In genomic region chr4:139950876-139951485, GRCm38 (mm10) we compare ENCODE assay signal across 14 mouse cellular contexts. TPM values are rescaled to one million over a fixed set of nuclear protein-coding genes. Genes with fewer than 3 reads are reported as not detected.
DNase-seq lines count a peak whose midpoint lies in the region; ATAC-seq and TF ChIP-seq lines count a peak whose summit lies in the region.
"Had no signal": no experiment of that assay in that cellular context is flagged by ENCODE, and none has a peak within 500 bp of the region (broad histone marks: within the 10 kb centered on the region; RNA-seq: fewer than 3 reads in every experiment).

No protein-coding gene starts in this region.

- H3K36me3 ChIP-seq in intestine, embryonic 15.5 days: no peaks in the 10 kb centered on the region
- H3K36me3 ChIP-seq in intestine, postnatal 0 days (ENCODE audit: control insufficient read depth, insufficient read depth): no peaks in the 10 kb centered on the region
- no peaks in the 10 kb centered on the region for H3K36me3 ChIP-seq in ES-E14 (ENCODE audit: control insufficient read depth, insufficient read depth, low read length, poor library complexity, severe bottlenecking)
- H3K36me3 ChIP-seq in limb, embryonic 10.5 days: no peaks in the 10 kb centered on the region
- H3K36me3 ChIP-seq: G1E had no signal

- no peak overlapping the region for H3K27ac ChIP-seq in intestine, embryonic 15.5 days
- no peak overlapping the region for H3K27ac ChIP-seq in intestine, postnatal 0 days (ENCODE audit: low read depth, low read length)
- no peak overlapping the region; the same call in 1 of the 2 replicates for H3K27ac ChIP-seq in ES-E14 (ENCODE audit: insufficient read depth, low read depth, low read length, poor library complexity, severe bottlenecking)
- H3K27ac ChIP-seq in limb, embryonic 10.5 days: no peak overlapping the region
- H3K27ac ChIP-seq: gastrocnemius, adult 2 months had no signal

- ATAC-seq in intestine, embryonic 15.5 days: peak; percentile 36; the same call in 1 of the 2 replicates
- ATAC-seq in intestine, postnatal 0 days: no peak
- ATAC-seq: activated CD4-positive, CD25-positive, alpha-beta regulatory T cell, adult 4 months had no signal

- no peak overlapping the region for H3K9ac ChIP-seq in intestine, embryonic 15.5 days
- H3K9ac ChIP-seq in intestine, postnatal 0 days (ENCODE audit: low read depth, low read length): no peak overlapping the region
- no peak overlapping the region for H3K9ac ChIP-seq in ES-E14 (ENCODE audit: insufficient read depth, low read depth, low read length, poor library complexity, severe bottlenecking)

- no peak overlapping the region for H3K4me3 ChIP-seq in intestine, embryonic 15.5 days (replicated peaks)
- H3K4me3 ChIP-seq in intestine, postnatal 0 days (ENCODE audit: low read depth, low read length): no peak overlapping the region
- no peak overlapping the region for H3K4me3 ChIP-seq in ES-E14 (ENCODE audit: insufficient read depth in 1 of 2, low read depth in 1 of 2, low read length in 2 of 2, poor library complexity in 1 of 2, severe bottlenecking in 1 of 2)
- H3K4me3 ChIP-seq in limb, embryonic 10.5 days: peak overlapping the region; percentile 42
- H3K4me3 ChIP-seq: myocyte had no signal

- H3K27me3 ChIP-seq in intestine, embryonic 15.5 days (replicated peaks): no peaks in the 10 kb centered on the region
- no peaks in the 10 kb centered on the region for H3K27me3 ChIP-seq in intestine, postnatal 0 days (replicated peaks; ENCODE audit: control insufficient read depth, insufficient read depth, low read length)
- no peaks in the 10 kb centered on the region for H3K27me3 ChIP-seq in limb, embryonic 10.5 days (ENCODE audit: low read depth, poor library complexity, severe bottlenecking)

- 0 out of 2 replicates have a peak, but pooled peaks cover 3% of the 10 kb centered on the region for H3K4me1 ChIP-seq in intestine, embryonic 15.5 days (replicated peaks)
- H3K4me1 ChIP-seq in intestine, postnatal 0 days (replicated peaks; ENCODE audit: control insufficient read depth, insufficient read depth, low read length): peaks cover 6% of the 10 kb centered on the region; the same call in 1 of the 2 replicates
- peaks cover 0 to 2% of the 10 kb centered on the region in 2 experiments; a peak in 3 of 4 replicates for H3K4me1 ChIP-seq in ES-E14 (ENCODE audit: control insufficient read depth in 2 of 2, insufficient read depth in 2 of 2, low read length in 2 of 2, poor library complexity in 1 of 2)
- H3K4me1 ChIP-seq in limb, embryonic 10.5 days: peaks cover 19% of the 10 kb centered on the region

- H3K4me2 ChIP-seq in intestine, embryonic 15.5 days (replicated peaks): no peak overlapping the region
- H3K4me2 ChIP-seq in intestine, postnatal 0 days (replicated peaks; ENCODE audit: low read depth): no peak overlapping the region

- 44% methylated on average over 6 of the region's 7 CpGs for whole genome bisulfite sequencing in intestine, embryonic 15.5 days
- WGBS in intestine, postnatal 0 days: 47% methylated on average over 6 of the region's 7 CpGs
- WGBS in limb, embryonic 10.5 days: 59% methylated on average over 6 of the region's 7 CpGs

- H3K9me3 ChIP-seq in intestine, embryonic 15.5 days: no peaks in the 10 kb centered on the region
- H3K9me3 ChIP-seq in intestine, postnatal 0 days (ENCODE audit: control insufficient read depth): no peaks in the 10 kb centered on the region
- H3K9me3 ChIP-seq in ES-E14 (ENCODE audit: control insufficient read depth, insufficient read depth, low read depth, low read length): no peaks in the 10 kb centered on the region
- no peaks in the 10 kb centered on the region for H3K9me3 ChIP-seq in limb, embryonic 10.5 days (replicated peaks)

- DNase-seq in embryo, embryonic 10.5 days (ENCODE audit: low spot score): peak; percentile 46
- DNase-seq in embryo, embryonic 11 days: no peak
- no peak for DNase-seq in ES-E14 (ENCODE audit: low read depth, low spot score)
- no peak for DNase-seq in limb, embryonic 10.5 days (ENCODE audit: low spot score)
- DNase-seq in gastrocnemius, postnatal 14 days: no peak
- no peak for DNase-seq in gastrocnemius, adult 18-20 months (ENCODE audit: low spot score)
- DNase-seq: cerebellum, adult 2 months; gastrocnemius, adult 2 months; thymus, adult 2 months had no signal

- no peak for TF ChIP-seq CTCF in intestine, postnatal 0 days (IDR thresholded peaks at IDR 0.05; ENCODE audit: low read depth)

- in situ Hi-C loops in ES-E14 (cut with MboI; ENCODE audit: low sequenced_read_pairs in 2 of 2, unreplicated experiment in 2 of 2): no loop called here

- intact Hi-C loops in gastrocnemius, postnatal 14 days (cut with DNase I; ENCODE audit: low total_unique reads): no loop called here

TF ChIP-seq in ES-E14, 5 proteins besides CTCF, POLR2A, EP300 and RAD21:
- TF ChIP-seq MAFK (IDR thresholded peaks at IDR 0.05; ENCODE audit: insufficient read depth, low read depth, low read length): peak; percentile 52; the same call in 1 of the 2 replicates
- no peak for TF ChIP-seq CHD2 (IDR thresholded peaks at IDR 0.05; ENCODE audit: low read depth, low read length)

RNA-seq across cellular contexts. Expression of gene Klhdc7a, which starts 16.8 kb away (rescaled TPM):
- polyA plus RNA-seq in intestine, embryonic 15.5 days (2015; fragmentation: Nextera tagmentation; extraction: Ambion mirVana): 0.25 and 0.37 TPM in 2 replicates
- polyA plus RNA-seq in intestine, postnatal 0 days (2015; fragmentation: Nextera tagmentation; extraction: Ambion mirVana): 0.08 and 0.12 TPM in 2 replicates
- total RNA-seq in ES-E14 (2012; rRNA removed): 1.9 and 3.3 TPM in 2 replicates
- polyA plus RNA-seq in limb, embryonic 10.5 days (2016; fragmentation: Nextera tagmentation; extraction: Ambion mirVana): 0.11 and 0.19 TPM in 2 replicates
- under 1 TPM in 1 of 2 experiments, not detected in 1; 0.10 TPM for total RNA-seq in gastrocnemius, postnatal 14 days (2021)
- total RNA-seq in gastrocnemius, adult 18-20 months (2021): under 1 TPM; 0.30 to 0.52 TPM
- polyA plus RNA-seq: activated CD4-positive, CD25-positive, alpha-beta regulatory T cell, adult 4 months; G1E; myocyte had no signal
